Mouse (Mus musculus) gastrocnemius, postnatal 36 days (tissue): ENCODE results near the gene Gm10134. TPM values are rescaled to one million over a fixed set of nuclear protein-coding genes. Genes with fewer than 3 reads are reported as not detected.
"Not testable (repeated sequence)": the region's sequence is repeated elsewhere in the genome, so short reads cannot be mapped to it uniquely, and the experiment has no call there.

Experiments
- DNase-seq, 2 experiments: peaks; one replicate each; pipeline ENCODE4 v3.0.0; 2022
- intact Hi-C: fragments of 180-260 bp; cut with DNase I; formaldehyde crosslinking; loops from one replicate; pipeline ENCODE4 v1.15.1; 2025
- total RNA-seq, 2 experiments: library from RNA; stranded (reverse); gene quantifications; 2 replicates each; pipeline ENCODE4 v1.2.3; 2021

Gene Gm10134
- total RNA-seq, 2 experiments from 2014 or later: not detected

GRCm38 (mm10) chr2:28502987-28503386, 2.9 kb upstream of the Gm10134 start:
- intact Hi-C loops: no loop called here

GRCm38 (mm10) chr2:28504676-28505075, 1.2 kb upstream of the Gm10134 start:
- no peak for DNase-seq
- intact Hi-C loops: no loop called here

More at GRCm38 (mm10) chr2:28502987-28503386, 2.9 kb upstream of the Gm10134 start:
- DNase-seq: no peak

- no peak for DNase-seq
- intact Hi-C loops: no loop called here
Measured at GRCm38 (mm10) chr2:28506291-28506690, 396 bp downstream of the Gm10134 start.

GRCm38 (mm10) chr2:28511600-28511999, 5.7 kb downstream of the Gm10134 start:
- intact Hi-C loops, DNase-seq: not testable (repeated sequence)

DNA sequence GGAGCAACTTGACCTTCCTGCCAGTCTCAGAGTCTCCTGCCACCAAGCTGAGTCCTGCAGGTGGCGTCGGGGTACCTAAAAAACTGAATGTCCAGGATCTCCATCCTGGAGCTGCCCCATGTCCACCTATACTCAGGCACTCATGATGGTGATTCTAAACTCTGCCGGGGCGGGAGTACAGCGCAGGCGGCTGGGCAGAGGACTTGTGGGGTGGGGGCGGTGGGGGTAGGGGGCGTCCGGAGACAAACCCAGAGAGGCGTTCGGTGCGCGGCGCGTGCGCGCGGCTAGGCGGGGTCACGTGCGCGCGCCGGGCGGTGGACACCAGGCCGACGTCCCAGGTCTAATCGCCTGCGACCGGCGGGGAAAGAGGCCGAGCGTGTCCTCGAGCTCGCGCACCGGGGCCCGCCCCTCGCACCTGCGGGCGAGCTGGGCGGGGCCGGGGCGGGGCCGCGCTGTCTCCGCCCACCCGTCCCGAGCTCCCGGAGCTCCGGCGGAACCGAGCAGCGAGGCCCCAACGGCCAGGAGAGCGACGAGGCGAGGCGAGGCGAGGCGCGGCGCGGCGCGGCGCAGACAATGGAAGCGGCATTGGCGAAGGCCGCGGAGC, 7.0 kb downstream of the Gm10134 start, which contains the start of gene Ralgds:
TSS of gene Ralgds (plus strand) at position 328 of the 604 bp plus-strand sequence.
- intact Hi-C loops: no loop called here
- DNase-seq: no peak

DNA sequence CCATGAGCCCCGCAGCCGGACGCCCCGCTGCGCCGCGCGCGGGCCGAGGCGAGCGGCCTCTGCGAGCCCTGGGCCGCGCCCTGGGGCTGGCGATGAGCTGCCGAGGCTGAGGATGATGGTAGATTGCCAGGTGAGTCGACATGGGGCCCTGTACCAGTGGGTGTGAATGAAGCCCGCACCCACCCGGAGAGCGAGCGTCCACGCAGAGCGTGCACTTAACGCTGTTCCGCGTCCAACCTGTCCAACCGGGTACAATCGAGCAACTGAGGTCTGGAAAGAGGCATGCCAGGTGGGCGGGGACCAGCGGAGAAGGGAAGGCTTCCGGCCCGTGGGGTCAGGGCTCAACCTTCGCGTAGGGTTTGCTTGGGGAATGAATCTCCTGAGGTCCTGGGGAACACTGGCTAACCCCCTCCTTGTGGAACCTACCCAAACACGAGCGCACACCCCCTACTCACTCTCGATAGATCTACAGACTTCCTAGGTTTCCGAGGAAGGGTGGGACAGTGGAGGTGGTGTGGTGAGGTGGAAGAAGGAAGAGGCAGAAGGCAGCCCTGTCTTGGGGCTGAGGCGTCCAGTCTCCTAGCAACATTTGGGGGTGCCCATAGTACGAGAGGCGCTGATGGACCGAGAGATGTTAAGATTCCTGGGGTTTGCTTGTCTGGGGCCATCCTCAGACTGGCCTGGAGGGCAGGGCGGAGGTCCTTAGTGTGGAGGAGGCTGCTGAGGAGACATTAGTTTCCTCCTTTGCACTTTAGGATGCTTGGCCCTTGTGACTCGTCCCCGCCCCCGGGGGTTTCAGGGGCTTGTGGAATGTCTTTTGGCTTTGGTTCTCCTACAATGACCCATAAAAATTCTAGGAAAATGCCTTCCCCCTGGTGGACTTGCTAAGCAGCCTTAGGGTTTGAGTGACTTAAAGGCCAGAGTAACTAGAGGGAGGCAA, 7.8 kb downstream of the Gm10134 start:
- DNase-seq: no peak
- intact Hi-C loops: no loop called here

GRCm38 (mm10) chr2:28514489-28514888, 8.6 kb downstream of the Gm10134 start:
- peak; percentile 67 to 77 for DNase-seq
- intact Hi-C loops: no loop called here

DNA sequence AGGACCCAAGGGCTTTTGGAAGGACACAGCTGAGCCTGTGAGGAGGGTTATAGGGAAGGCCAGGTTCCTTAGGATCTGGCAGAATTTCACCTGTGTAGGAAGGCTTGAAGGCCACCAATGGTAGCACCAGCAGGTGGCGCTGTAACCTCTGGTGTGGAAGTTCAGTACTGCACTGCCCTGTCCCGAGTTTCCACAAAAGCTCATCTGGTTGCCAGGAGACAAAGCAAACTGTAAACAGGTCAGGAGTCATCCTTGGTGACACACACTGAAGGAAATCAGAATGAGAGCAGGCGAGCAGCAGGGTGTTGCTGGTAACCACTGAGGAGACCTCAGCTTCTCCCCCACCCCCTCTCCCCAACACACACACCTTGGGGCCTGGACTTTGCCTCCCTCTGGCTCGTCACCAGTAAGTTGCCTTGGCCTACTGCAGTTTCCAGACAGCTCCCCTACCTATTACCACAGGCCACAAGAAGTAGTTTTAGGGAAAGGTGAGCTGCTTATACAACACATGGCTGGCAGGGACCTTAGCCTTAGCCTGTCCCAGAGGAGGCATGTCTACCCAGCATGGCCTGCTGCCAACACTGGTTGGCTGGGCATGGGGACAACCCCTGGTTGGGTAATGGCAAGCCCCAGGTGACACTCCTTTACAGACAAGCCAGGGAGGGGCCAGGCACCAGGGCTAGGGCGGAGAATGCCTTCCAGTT, 11.5 kb downstream of the Gm10134 start:
- DNase-seq: peak; percentile 77 to 81
- intact Hi-C loops: loop anchor here (1.0 kb wide), 1 partner anchor 30 kb away; no protein-coding TSS in a partner anchor

- intact Hi-C loops: no loop called here
Measured at GRCm38 (mm10) chr2:28518231-28518630, 12.3 kb downstream of the Gm10134 start.

DNA sequence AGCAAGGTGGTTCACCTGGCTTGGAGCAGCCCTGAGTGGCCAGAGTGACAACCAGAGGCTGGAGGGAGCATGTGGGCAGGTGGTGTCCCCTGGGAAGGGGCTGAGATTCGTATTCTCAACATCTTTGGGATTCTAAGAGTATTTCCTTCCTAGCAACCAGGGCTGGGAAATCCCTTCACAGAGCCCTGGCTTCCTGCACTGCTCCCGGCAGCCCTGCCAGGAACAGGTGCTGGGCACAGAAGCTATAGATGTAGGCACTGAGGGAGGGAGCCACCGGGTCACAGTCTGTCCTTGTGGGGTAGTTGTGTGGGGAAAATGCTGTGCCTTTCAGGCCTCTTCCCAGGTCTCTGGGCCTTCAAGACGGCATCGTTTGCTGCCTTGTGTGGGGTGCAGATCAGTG, 14.7 kb downstream of the Gm10134 start:
- intact Hi-C loops: no loop called here
- DNase-seq: peak in 1 of 2 experiments; percentile 11

More at GRCm38 (mm10) chr2:28518231-28518630, 12.3 kb downstream of the Gm10134 start:
- DNase-seq: peak in 1 of 2 experiments; percentile 9

DNA sequence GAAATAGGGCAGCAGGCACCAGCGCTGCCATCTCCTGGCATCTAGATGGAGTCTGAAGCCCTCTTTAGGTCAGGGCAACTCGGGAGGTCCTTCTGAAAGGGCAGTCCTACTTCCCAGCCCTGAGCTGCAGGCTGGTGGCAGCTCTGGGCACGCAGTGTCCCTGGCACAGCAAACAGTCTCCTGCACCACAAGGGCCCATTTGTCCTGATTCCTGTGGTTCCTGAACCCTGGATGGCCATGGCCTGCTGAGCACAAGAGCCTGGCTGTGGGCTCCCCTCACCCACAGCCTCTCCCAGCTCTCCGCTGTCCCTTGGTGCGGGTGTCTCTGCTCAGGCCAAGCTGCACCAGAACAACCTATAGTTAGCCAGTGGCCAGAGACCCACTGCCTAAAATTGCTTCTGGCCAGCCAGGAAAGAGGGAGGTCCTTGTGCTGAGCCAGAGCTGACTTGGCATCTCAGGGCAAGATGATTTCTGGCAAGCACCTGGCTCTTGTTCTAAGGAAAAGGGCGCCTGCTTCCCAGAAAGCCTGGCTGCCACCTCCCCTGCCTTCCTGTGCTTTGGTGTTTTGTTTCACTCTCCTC, 15.8 kb downstream of the Gm10134 start:
- peak in 1 of 2 experiments; percentile 29 for DNase-seq
- intact Hi-C loops: no loop called here

- intact Hi-C loops: no loop called here
- DNase-seq: peak in 1 of 2 experiments; percentile 23
Measured at GRCm38 (mm10) chr2:28522166-28522565, 16.3 kb downstream of the Gm10134 start.

GRCm38 (mm10) chr2:28523643-28524117, 17.8 kb downstream of the Gm10134 start:
- peak; percentile 80 to 90 for DNase-seq
- intact Hi-C loops: no loop called here

DNA sequence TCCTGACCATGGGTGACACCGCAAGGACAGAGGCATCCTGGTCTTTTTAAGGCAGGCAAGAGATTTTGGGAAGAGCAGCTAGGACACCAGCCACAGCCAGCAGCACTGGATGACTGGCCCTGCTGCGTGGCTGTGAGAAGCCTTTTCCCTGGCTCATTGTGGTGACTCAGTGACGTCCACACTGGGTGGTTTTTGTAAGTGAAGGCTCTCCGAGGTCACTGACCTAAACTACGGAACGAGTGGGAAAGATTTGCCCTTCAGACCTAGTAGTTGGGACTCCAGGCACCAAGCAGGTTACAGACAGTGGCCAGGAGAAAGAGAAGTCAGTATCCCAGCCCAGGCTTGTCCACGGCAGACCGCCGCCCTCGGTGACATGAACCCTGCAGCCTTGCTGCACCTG, 18.5 kb downstream of the Gm10134 start:
- no peak for DNase-seq
- intact Hi-C loops: no loop called here

DNA sequence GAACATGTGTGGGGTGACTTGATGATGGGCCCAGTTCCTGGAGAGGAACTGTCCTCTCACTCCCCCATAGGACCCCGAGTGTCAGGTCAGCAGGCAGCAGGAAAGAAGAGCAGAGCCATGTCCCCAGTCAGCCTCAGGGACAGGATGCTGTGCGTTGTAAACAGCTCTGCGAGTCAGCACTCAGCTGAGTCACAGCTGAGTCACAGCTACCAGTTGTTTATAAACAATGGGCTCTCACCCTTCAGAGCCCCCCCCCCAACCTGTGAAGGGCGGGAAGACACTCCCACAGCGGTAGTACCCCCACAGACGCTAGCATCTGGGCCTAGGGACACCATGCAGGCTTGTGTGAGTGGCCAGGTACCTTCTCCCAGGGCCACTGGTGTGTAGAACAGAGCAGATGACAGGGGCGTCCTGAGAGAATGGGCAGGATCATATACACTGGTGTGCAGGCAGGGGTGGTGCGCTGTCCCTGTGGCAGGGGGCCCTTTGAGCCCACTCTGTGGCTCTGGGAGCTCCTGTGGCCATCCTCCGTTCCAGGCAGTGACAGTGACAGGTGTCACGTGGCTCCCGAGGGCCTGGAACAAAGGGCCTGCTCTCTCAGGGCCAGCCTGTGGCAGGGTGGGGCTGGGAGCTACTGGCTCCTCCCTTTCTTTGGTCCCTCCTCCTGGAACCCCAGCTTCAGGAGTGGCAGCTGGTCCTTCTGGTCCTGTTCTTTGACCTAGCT, 19.5 kb downstream of the Gm10134 start:
- peak; percentile 69 to 71 for DNase-seq
- intact Hi-C loops: no loop called here

GRCm38 (mm10) chr2:28525943-28526876, 20.3 kb downstream of the Gm10134 start:
- DNase-seq: no peak
- intact Hi-C loops: no loop called here

DNA sequence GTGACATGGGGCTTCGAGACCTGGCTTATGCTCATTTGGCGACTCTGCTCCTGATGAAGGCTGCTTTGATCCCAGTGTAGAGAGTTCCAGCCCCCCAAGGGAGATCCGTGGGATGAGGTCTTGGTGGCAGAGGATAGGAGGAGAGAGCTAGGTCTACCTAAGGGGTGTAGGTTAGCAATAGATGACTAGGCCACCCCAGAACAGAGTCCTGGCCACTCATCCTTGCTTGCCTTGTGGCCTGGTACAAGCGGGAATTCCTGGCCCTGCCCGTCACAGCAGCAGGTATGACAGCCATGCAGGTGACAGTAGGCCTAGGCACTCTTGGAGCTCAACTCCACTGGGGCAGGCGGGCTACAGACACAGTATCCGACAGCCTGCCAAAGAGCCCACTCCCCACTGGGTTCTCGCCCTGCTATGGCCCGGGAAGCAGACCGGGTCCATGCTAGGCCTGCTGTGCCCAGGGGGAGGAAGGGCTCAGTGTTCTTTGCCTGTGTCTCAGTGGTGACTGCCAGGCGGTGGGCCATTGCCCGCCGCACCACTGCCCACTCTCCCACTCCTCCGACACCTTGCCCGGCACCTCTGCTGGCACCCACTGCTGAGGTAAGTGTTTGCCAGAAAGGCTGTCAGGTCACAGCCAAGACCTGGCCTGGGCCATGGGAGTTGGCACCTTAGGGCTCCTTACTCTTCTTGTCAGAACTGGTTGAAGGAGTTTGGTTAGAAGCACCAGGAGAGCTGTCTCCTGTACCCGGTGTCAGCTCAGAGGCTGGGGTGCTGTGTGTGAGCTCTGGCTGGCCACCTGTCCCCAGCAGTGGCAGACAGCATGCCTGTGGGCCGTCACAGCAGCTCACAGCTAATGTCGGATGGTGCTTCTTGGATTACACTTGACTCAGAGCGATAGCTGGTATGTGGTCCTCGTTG, 21.8 kb downstream of the Gm10134 start:
- intact Hi-C loops: no loop called here
- DNase-seq: no peak
